Mouse (Mus musculus): ENCODE measurements around the gene Prickle4.

DNA sequence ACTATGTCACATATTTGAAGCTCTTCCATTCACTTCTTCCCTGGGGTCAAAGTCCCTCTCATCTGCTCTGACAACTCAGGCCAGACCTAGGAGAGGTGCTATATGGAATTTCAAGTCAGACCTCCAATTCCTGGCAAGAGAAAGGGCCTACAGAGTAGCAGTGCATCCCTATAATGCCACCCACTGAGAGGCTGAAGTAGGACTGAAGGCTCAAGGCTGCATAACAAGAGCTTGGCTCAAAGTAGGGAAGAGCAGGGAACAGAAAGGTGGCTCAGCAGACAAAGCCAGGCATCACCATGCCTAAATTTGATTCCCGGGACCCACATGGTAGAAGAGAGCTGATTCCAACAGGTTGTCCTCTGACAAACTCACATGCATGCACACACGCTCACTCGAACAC lies 2.9 kb downstream of the Prickle4 start:
- TF ChIP-seq CTCF (IDR thresholded peaks at IDR 0.05; ENCODE audit: insufficient read depth, low read depth, low read length) (no peak), POLR2A (IDR thresholded peaks at IDR 0.05; ENCODE audit: insufficient read depth, low read depth, low read length) (no peak)

Measured in olfactory bulb, adult 2 months (tissue).